Mouse (Mus musculus) layer of hippocampus, adult 18-20 months (tissue): ENCODE data around the gene Serpina3c. TPM values are rescaled to one million over a fixed set of nuclear protein-coding genes. Genes with fewer than 3 reads are reported as not detected.

Experiments used
- DNase-seq, 2 experiments: peaks; one replicate each; pipeline ENCODE4 v3.0.0; 2022; ENCODE audit warnings: low spot score in 2 of 2
- long read RNA-seq: library from polyadenylated mRNA; stranded (forward); transcript quantifications from one replicate; pipeline ENCODE4 v2.0.0, GENCODE M21; 2021
- total RNA-seq, 2 experiments: library from RNA; stranded (reverse); gene quantifications; 2 replicates each; pipeline ENCODE4 v1.2.3; 2021

Gene Serpina3c
- under 1 TPM; 0.20 to 0.37 TPM for total RNA-seq
- long read RNA-seq, partial matches to known transcripts = 1 of 1 reads
- long read RNA-seq, other reads (novel, unspliced or antisense) = 0 of 1 reads

GRCm38 (mm10) chr12:104153656-104154055, at the start of gene Serpina3c:
Serpina3c (minus strand) TSS chr12:104153870.
- DNase-seq = no peak

GRCm38 (mm10) chr12:104190852-104191251, 37.2 kb upstream of the Serpina3c start:
- DNase-seq = no peak

- no peak for DNase-seq
These were observed 35.6 kb upstream of the Serpina3c start for GRCm38 (mm10) chr12:104189246-104189645.

- DNase-seq = peak in 1 of 2 experiments; percentile 10
These were observed 32.4 kb upstream of the Serpina3c start for GRCm38 (mm10) chr12:104186041-104186581.

- no peak for DNase-seq
These were observed 31.4 kb upstream of the Serpina3c start for GRCm38 (mm10) chr12:104185046-104185445.

- no peak for DNase-seq
These were observed 25.3 kb upstream of the Serpina3c start for GRCm38 (mm10) chr12:104178987-104179386.

- DNase-seq = no peak
These were observed 24.9 kb upstream of the Serpina3c start for GRCm38 (mm10) chr12:104178577-104178976.

- peak in 1 of 2 experiments; percentile 31 for DNase-seq
These were observed 22.0 kb upstream of the Serpina3c start for GRCm38 (mm10) chr12:104175636-104176035.

- DNase-seq = no peak
These were observed 21.1 kb upstream of the Serpina3c start for GRCm38 (mm10) chr12:104174747-104175146.

- DNase-seq = no peak
These were observed 527 bp downstream of the Serpina3c start for GRCm38 (mm10) chr12:104153041-104153645.

GRCm38 (mm10) chr12:104151989-104152388, 1.7 kb downstream of the Serpina3c start:
- peak; percentile 22 to 62 for DNase-seq

GRCm38 (mm10) chr12:104145571-104145970, 8.1 kb downstream of the Serpina3c start:
- no peak for DNase-seq

- DNase-seq = no peak
These were observed 10.4 kb downstream of the Serpina3c start for GRCm38 (mm10) chr12:104143286-104143685.

- DNase-seq = no peak
These were observed 11.2 kb downstream of the Serpina3c start for GRCm38 (mm10) chr12:104142427-104142826.

GRCm38 (mm10) chr12:104141506-104141905, 12.2 kb downstream of the Serpina3c start:
- DNase-seq = no peak

GRCm38 (mm10) chr12:104140543-104141103, 13.0 kb downstream of the Serpina3c start:
- DNase-seq = no peak

GRCm38 (mm10) chr12:104138216-104138615, 15.5 kb downstream of the Serpina3c start:
- DNase-seq = no peak

GRCm38 (mm10) chr12:104131041-104131440, 22.6 kb downstream of the Serpina3c start:
- DNase-seq = no peak

GRCm38 (mm10) chr12:104127696-104128095, 26.0 kb downstream of the Serpina3c start, which contains the start of gene Serpina3b:
Serpina3b (plus strand) TSS chr12:104127996.
- no peak for DNase-seq

- no peak for DNase-seq
These were observed 28.6 kb downstream of the Serpina3c start for GRCm38 (mm10) chr12:104125021-104125560.

- peak in 1 of 2 experiments; percentile 5 for DNase-seq
These were observed 29.7 kb downstream of the Serpina3c start for GRCm38 (mm10) chr12:104123996-104124395.

GRCm38 (mm10) chr12:104123097-104123496, 30.6 kb downstream of the Serpina3c start:
- no peak for DNase-seq
